Mouse (Mus musculus): ENCODE results near the gene B4galnt4.

DNA sequence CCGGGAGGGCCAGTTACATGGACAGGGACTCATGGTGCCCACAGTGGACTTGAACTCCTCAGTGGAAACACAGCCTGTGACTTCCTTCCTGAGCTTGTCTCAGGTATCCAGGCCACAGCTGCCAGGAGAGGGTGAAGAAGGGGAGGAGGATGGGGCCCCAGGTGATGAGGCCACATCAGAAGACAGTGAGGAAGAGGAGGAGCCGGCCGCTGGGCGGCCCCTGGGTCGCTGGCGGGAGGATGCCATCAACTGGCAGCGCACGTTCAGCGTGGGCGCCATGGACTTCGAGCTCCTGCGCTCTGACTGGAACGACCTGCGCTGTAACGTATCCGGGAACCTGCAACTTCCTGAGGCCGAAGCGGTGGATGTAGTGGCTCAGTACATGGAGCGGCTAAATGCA, 7.4 kb downstream of the B4galnt4 start:
- TF ChIP-seq CTCF (IDR thresholded peaks at IDR 0.05; ENCODE audit: extremely low read depth, insufficient read length, insufficient replicate concordance, low read depth, low read length) (no peak), POLR2A (IDR thresholded peaks at IDR 0.05; ENCODE audit: low read depth, low read length) (no peak)

All from small intestine, adult 2 months (tissue).